Mouse (Mus musculus): ENCODE data around the gene Shoc2. TPM values are rescaled to one million over a fixed set of nuclear protein-coding genes. Genes with fewer than 3 reads are reported as not detected.
A peak's percentile ranks its signal among the peaks of the same experiment; 100 is the strongest.

Gene Shoc2
- polyA plus RNA-seq, 1 experiment from 2014 or later: 76.2 TPM

GRCm38 (mm10) chr19:53984628-53985027 is 40.5 kb downstream of the Shoc2 start:
- Histone ChIP-seq H3K4me1 (peaks cover under 1% of the 10 kb centered on the region; the same call in 1 of the 2 replicates), H3K36me3 (replicated peaks) (peaks cover 10% of the 10 kb centered on the region), H3K9me3 (no peaks in the 10 kb centered on the region), H3K9ac (no peak overlapping the region), H3K4me3 (replicated peaks) (no peak overlapping the region), H3K27ac (no peak overlapping the region), H3K27me3 (no peaks in the 10 kb centered on the region), H3K4me2 (no peak overlapping the region)
- no peak for ATAC-seq (ENCODE audit: low FRiP score)
- 98% methylated on average over 3 of the region's 3 CpGs for WGBS

- Histone ChIP-seq H3K4me1 (peaks cover 4% of the 10 kb centered on the region; the same call in 1 of the 2 replicates), H3K27me3 (no peaks in the 10 kb centered on the region), H3K4me2 (no peak overlapping the region), H3K9me3 (no peaks in the 10 kb centered on the region), H3K27ac (no peak overlapping the region), H3K36me3 (replicated peaks) (peaks cover 14% of the 10 kb centered on the region), H3K9ac (no peak overlapping the region), H3K4me3 (replicated peaks) (no peak overlapping the region)
- WGBS: 85% methylated on average over 2 of the region's 2 CpGs
- no peak for ATAC-seq (ENCODE audit: low FRiP score)
Measured at GRCm38 (mm10) chr19:53990538-53990937, 46.4 kb downstream of the Shoc2 start.

DNA sequence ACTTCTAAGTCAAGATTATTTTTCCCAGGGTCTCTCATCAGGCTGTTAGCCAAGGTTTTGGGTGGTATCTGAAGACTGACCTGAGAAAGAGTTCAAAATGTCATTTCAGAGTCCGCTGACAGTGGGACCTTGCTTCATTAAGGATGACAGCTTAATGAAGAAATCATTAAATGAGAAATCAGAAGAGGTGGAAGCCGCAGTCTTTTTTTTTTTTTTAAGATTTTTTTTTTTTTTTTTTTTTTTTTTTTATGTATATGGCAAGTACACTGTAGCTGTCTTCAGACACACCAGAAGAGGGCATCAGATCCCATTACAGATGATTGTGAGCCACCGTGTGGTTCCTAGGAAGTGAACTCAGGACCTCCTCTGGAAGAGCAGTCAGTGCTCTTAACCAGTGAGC is 49.8 kb downstream of the Shoc2 start:
- WGBS: 79% methylated on average over 3 of the region's 3 CpGs
- H3K4me1 ChIP-seq: peaks cover 4% of the 10 kb centered on the region; the same call in 1 of the 2 replicates
- H3K27me3 ChIP-seq: no peaks in the 10 kb centered on the region
- H3K36me3 ChIP-seq (replicated peaks): peaks cover 6% of the 10 kb centered on the region
- H3K9ac ChIP-seq: no peak overlapping the region
- no peak overlapping the region for H3K4me3 ChIP-seq (replicated peaks)
- no peaks in the 10 kb centered on the region for H3K9me3 ChIP-seq
- ATAC-seq (ENCODE audit: low FRiP score): no peak
- no peak overlapping the region for H3K27ac ChIP-seq
- H3K4me2 ChIP-seq: no peak overlapping the region

DNA sequence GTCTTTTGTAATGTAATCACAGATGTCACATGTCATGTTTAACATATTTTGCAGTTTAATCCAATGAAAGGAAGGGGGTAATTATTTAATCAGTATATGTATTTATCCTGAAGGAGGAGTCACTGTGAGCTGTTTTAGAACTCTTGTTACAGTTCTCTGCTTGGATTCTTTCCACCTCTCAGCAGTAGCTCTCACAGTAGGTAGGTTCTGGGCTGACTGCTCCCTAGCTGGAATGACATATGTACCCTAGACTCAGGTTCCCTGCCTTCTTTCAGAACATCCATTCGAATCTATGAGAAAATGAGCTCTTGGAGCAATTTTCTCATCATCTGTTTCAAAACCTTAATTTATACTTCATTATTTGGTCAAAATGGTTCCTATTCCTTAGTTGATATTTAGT is 50.2 kb downstream of the Shoc2 start:
- H3K27ac ChIP-seq: no peak overlapping the region
- 91% methylated on average over 1 of the region's 1 CpGs for WGBS
- 0 out of 2 replicates have a peak, but pooled peaks cover 4% of the 10 kb centered on the region for H3K36me3 ChIP-seq (replicated peaks)
- H3K9ac ChIP-seq: no peak overlapping the region
- H3K4me3 ChIP-seq (replicated peaks): no peak overlapping the region
- H3K4me2 ChIP-seq: no peak overlapping the region
- no peak for ATAC-seq (ENCODE audit: low FRiP score)
- H3K27me3 ChIP-seq: no peaks in the 10 kb centered on the region
- H3K9me3 ChIP-seq: no peaks in the 10 kb centered on the region
- H3K4me1 ChIP-seq: peaks cover 4% of the 10 kb centered on the region; the same call in 1 of the 2 replicates

GRCm38 (mm10) chr19:54010973-54011372 is 66.9 kb downstream of the Shoc2 start:
- Histone ChIP-seq H3K27ac (no peak overlapping the region), H3K27me3 (no peaks in the 10 kb centered on the region), H3K4me3 (replicated peaks) (no peak overlapping the region), H3K36me3 (replicated peaks) (no peaks in the 10 kb centered on the region), H3K9me3 (no peaks in the 10 kb centered on the region), H3K4me1 (0 out of 2 replicates have a peak, but pooled peaks cover 2% of the 10 kb centered on the region), H3K4me2 (no peak overlapping the region), H3K9ac (no peak overlapping the region)
- 70% methylated on average over 4 of the region's 4 CpGs for WGBS
- ATAC-seq (ENCODE audit: low FRiP score): no peak

GRCm38 (mm10) chr19:54014999-54015398 is 70.9 kb downstream of the Shoc2 start:
- no peaks in the 10 kb centered on the region for H3K9me3 ChIP-seq
- H3K36me3 ChIP-seq (replicated peaks): 0 out of 2 replicates have a peak, but pooled peaks cover 3% of the 10 kb centered on the region
- no peak overlapping the region for H3K9ac ChIP-seq
- H3K4me2 ChIP-seq: no peak overlapping the region
- no peaks in the 10 kb centered on the region for H3K27me3 ChIP-seq
- ATAC-seq (ENCODE audit: low FRiP score): no peak
- 0 out of 2 replicates have a peak, but pooled peaks cover under 1% of the 10 kb centered on the region for H3K4me1 ChIP-seq
- H3K27ac ChIP-seq: no peak overlapping the region
- WGBS: 95% methylated on average over 5 of the region's 5 CpGs
- H3K4me3 ChIP-seq (replicated peaks): no peak overlapping the region

DNA sequence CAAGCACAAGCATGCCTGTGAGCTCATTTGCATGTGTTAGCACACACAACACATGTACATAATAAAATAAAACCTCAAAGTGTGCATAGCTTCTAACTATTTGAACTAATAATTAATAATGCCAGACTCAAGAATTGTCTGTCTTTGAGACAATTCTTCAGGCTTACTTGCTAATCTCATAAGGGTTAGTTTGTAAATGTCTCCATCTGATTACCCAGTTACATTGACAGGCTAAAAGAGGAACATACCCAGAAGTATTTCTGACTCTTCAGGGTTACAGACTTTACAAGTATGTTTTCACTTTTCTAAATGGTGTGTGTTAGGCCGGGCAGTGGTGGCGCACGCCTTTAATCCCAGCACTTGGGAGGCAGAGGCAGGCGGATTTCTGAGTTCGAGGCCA is 71.4 kb downstream of the Shoc2 start:
- ATAC-seq (ENCODE audit: low FRiP score): no peak
- Histone ChIP-seq H3K4me2 (no peak overlapping the region), H3K4me1 (no peaks in the 10 kb centered on the region), H3K27me3 (no peaks in the 10 kb centered on the region), H3K9ac (no peak overlapping the region), H3K27ac (no peak overlapping the region), H3K4me3 (replicated peaks) (no peak overlapping the region), H3K9me3 (no peaks in the 10 kb centered on the region), H3K36me3 (replicated peaks) (0 out of 2 replicates have a peak, but pooled peaks cover 3% of the 10 kb centered on the region)
- 97% methylated on average over 5 of the region's 5 CpGs for WGBS

- ATAC-seq (ENCODE audit: low FRiP score): no peak; the same call in 1 of the 2 replicates
- Histone ChIP-seq H3K9ac (no peak overlapping the region), H3K27ac (no peak overlapping the region), H3K27me3 (no peaks in the 10 kb centered on the region), H3K9me3 (no peaks in the 10 kb centered on the region), H3K4me1 (no peaks in the 10 kb centered on the region), H3K4me2 (no peak overlapping the region), H3K36me3 (replicated peaks) (peaks cover 32% of the 10 kb centered on the region), H3K4me3 (replicated peaks) (no peak overlapping the region)
- WGBS: 57% methylated on average over 6 of the region's 6 CpGs
Measured at GRCm38 (mm10) chr19:54035100-54035499, 91.0 kb downstream of the Shoc2 start.

GRCm38 (mm10) chr19:54039441-54039840 is 95.3 kb downstream of the Shoc2 start:
- H3K9ac ChIP-seq: no peak overlapping the region
- ATAC-seq (ENCODE audit: low FRiP score): no peak
- H3K4me3 ChIP-seq (replicated peaks): no peak overlapping the region
- H3K9me3 ChIP-seq: no peaks in the 10 kb centered on the region
- H3K27ac ChIP-seq: no peak overlapping the region
- no peak overlapping the region for H3K4me2 ChIP-seq
- no peaks in the 10 kb centered on the region for H3K27me3 ChIP-seq
- H3K4me1 ChIP-seq: 0 out of 2 replicates have a peak, but pooled peaks cover 4% of the 10 kb centered on the region
- WGBS: 79% methylated on average over 7 of the region's 7 CpGs
- peaks cover 12% of the 10 kb centered on the region for H3K36me3 ChIP-seq (replicated peaks)

- H3K27ac ChIP-seq: no peak overlapping the region
- ATAC-seq (ENCODE audit: low FRiP score): no peak
- no peak overlapping the region for H3K4me2 ChIP-seq
- 72% methylated on average over 4 of the region's 4 CpGs for WGBS
- no peak overlapping the region for H3K9ac ChIP-seq
- no peaks in the 10 kb centered on the region for H3K9me3 ChIP-seq
- H3K4me3 ChIP-seq (replicated peaks): no peak overlapping the region
- H3K36me3 ChIP-seq (replicated peaks): peaks cover 4% of the 10 kb centered on the region
- H3K27me3 ChIP-seq: peaks cover 9% of the 10 kb centered on the region
- peaks cover 10% of the 10 kb centered on the region for H3K4me1 ChIP-seq
Measured at GRCm38 (mm10) chr19:54040356-54041028, 96.4 kb downstream of the Shoc2 start.

DNA sequence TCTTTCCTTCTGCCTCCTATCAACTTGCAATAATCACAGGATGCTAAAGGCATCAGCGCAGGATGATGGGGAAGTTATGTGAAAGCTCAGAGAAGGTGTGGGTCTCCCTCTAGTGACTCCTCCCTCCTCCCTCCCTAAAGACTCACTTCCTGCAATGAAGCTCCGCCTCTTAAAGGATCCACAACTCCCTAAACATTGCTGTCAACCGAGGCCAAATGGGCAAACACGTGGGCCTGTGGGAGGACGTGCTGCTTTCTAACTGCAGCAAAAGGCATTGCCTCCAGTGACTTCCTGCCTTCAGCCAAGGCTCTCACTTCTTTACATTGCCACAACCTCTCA is 96.9 kb downstream of the Shoc2 start:
- H3K36me3 ChIP-seq (replicated peaks): peaks cover 4% of the 10 kb centered on the region
- ATAC-seq (ENCODE audit: low FRiP score): no peak
- H3K4me3 ChIP-seq (replicated peaks): no peak overlapping the region
- H3K9ac ChIP-seq: no peak overlapping the region
- H3K4me1 ChIP-seq: peaks cover 15% of the 10 kb centered on the region
- WGBS: 35% methylated on average over 5 of the region's 5 CpGs
- no peak overlapping the region for H3K4me2 ChIP-seq
- peaks cover 14% of the 10 kb centered on the region for H3K27me3 ChIP-seq
- H3K9me3 ChIP-seq: no peaks in the 10 kb centered on the region
- H3K27ac ChIP-seq: no peak overlapping the region

- H3K36me3 ChIP-seq (replicated peaks): no peaks in the 10 kb centered on the region
- WGBS: 72% methylated on average over 5 of the region's 5 CpGs
- no peak within 1 kb of the TSS for H3K27ac ChIP-seq
- peak within 1 kb of the TSS; percentile 100 for H3K4me2 ChIP-seq
- H3K9ac ChIP-seq: peak within 1 kb of the TSS; percentile 60
- peak within 1 kb of the TSS; percentile 57 for H3K4me3 ChIP-seq (replicated peaks)
- peaks cover 42% of the 10 kb centered on the region for H3K27me3 ChIP-seq
- H3K4me1 ChIP-seq: peaks cover 36% of the 10 kb centered on the region
- no peaks in the 10 kb centered on the region for H3K9me3 ChIP-seq
- no peak for ATAC-seq (ENCODE audit: low FRiP score)
Measured at GRCm38 (mm10) chr19:54043851-54044250, 99.7 kb downstream of the Shoc2 start, which contains the start of gene Adra2a. Gene Adra2a (plus strand): TSS chr19:54044151.

Measured in forebrain, embryonic 12.5 days (tissue).